Mouse (Mus musculus) limb, embryonic 11.5 days (tissue): ENCODE measurements around the gene Fbxw11. TPM values are rescaled to one million over a fixed set of nuclear protein-coding genes. Genes with fewer than 3 reads are reported as not detected.

Experiments used
- ATAC-seq: fragments of 200-750 bp; cut with Nextera tagmentation; 2 replicates; pipeline ENCODE4 v1.8.0; 2017; ENCODE audit warnings: low read depth; ENCODE audit not compliant: insufficient number of reproducible peaks, low FRiP score, low TSS enrichment
- DNase-seq: peaks from one replicate; pipeline ENCODE4 v3.0.0-alpha.2; 2015; ENCODE audit warnings: low spot score
- H3K27ac ChIP-seq: fragments of 300-500 bp; sonication (generic); replicated peaks from 2 replicates; pipeline ENCODE4 v1.5.1; 2014; ENCODE audit warnings: low read depth, mild to moderate bottlenecking, low read length
- H3K27me3 ChIP-seq: fragments of 300-500 bp; sonication (generic); 2 replicates; pipeline ENCODE4 v1.6.1; 2014; ENCODE audit warnings: mild to moderate bottlenecking, low read length, mixed read lengths; ENCODE audit not compliant: control insufficient read depth, insufficient read depth
- H3K36me3 ChIP-seq: fragments of 300-500 bp; sonication (generic); 2 replicates; pipeline ENCODE4 v1.6.1; 2014; ENCODE audit warnings: mild to moderate bottlenecking, low read length, moderate library complexity, mixed read lengths; ENCODE audit not compliant: control insufficient read depth, insufficient read depth
- H3K4me1 ChIP-seq: fragments of 300-500 bp; sonication (generic); 2 replicates; pipeline ENCODE4 v1.6.1; 2014; ENCODE audit warnings: low read length, mixed read lengths; ENCODE audit not compliant: control insufficient read depth, insufficient read depth
- H3K4me2 ChIP-seq: fragments of 300-500 bp; sonication (generic); 2 replicates; pipeline ENCODE4 v1.6.1; 2014; ENCODE audit warnings: low read depth, mild to moderate bottlenecking, moderate library complexity; ENCODE audit not compliant: severe bottlenecking
- H3K4me3 ChIP-seq: fragments of 300-500 bp; sonication (generic); 2 replicates; pipeline ENCODE4 v1.5.1; 2014; ENCODE audit warnings: low read depth, low read length
- H3K9ac ChIP-seq: fragments of 300-500 bp; sonication (generic); 2 replicates; pipeline ENCODE4 v1.6.1; 2014; ENCODE audit warnings: mild to moderate bottlenecking, low read length
- H3K9me3 ChIP-seq: fragments of 300-500 bp; sonication (generic); 2 replicates; pipeline ENCODE4 v1.6.1; 2016; ENCODE audit warnings: low read length; ENCODE audit not compliant: control insufficient read depth
- WGBS: fragments of 180-500 bp; shearing (Covaris S2); extraction: QIAGEN DNeasy Blood & Tissue Kit; methylation state at CpG from one replicate; pipeline ENCODE4 v1.1.7; 2014; 5-methylcytosine and 5-hydroxymethylcytosine counted together
- polyA plus RNA-seq: library from polyadenylated mRNA; unstranded; fragments of >200 nt; fragmentation: Nextera tagmentation; extraction: Ambion mirVana; gene quantifications from 2 replicates; pipeline ENCODE4 v1.2.1, GENCODE M21; 2014

Gene Fbxw11
- polyA plus RNA-seq, 1 experiment from 2014 or later: 92.6 TPM

- Histone ChIP-seq H3K27me3 (no peaks in the 10 kb centered on the region), H3K4me2 (no peak overlapping the region), H3K27ac (no peak overlapping the region), H3K4me1 (0 out of 2 replicates have a peak, but pooled peaks cover 6% of the 10 kb centered on the region), H3K9me3 (no peaks in the 10 kb centered on the region), H3K4me3 (no peak overlapping the region), H3K9ac (no peak overlapping the region), H3K36me3 (no peaks in the 10 kb centered on the region)
- ATAC-seq: no peak
- WGBS: 58% methylated on average over 2 of the region's 2 CpGs
- no peak for DNase-seq
Measured at GRCm38 (mm10) chr11:32696446-32697090, 54.0 kb downstream of the Fbxw11 start.

- no peaks in the 10 kb centered on the region for H3K9me3 ChIP-seq
- WGBS: 77% methylated on average over 3 of the region's 3 CpGs
- no peaks in the 10 kb centered on the region for H3K27me3 ChIP-seq
- DNase-seq (no peak), ATAC-seq (no peak)
- H3K9ac ChIP-seq: no peak overlapping the region
- H3K27ac ChIP-seq: no peak overlapping the region
- no peak overlapping the region for H3K4me3 ChIP-seq
- H3K4me1 ChIP-seq: 0 out of 2 replicates have a peak, but pooled peaks cover 6% of the 10 kb centered on the region
- H3K36me3 ChIP-seq: no peaks in the 10 kb centered on the region
- H3K4me2 ChIP-seq: no peak overlapping the region
Measured at GRCm38 (mm10) chr11:32697695-32698094, 55.2 kb downstream of the Fbxw11 start.

- Histone ChIP-seq H3K9me3 (no peaks in the 10 kb centered on the region), H3K27me3 (no peaks in the 10 kb centered on the region), H3K27ac (no peak overlapping the region), H3K4me2 (no peak overlapping the region), H3K4me3 (no peak overlapping the region), H3K4me1 (0 out of 2 replicates have a peak, but pooled peaks cover 3% of the 10 kb centered on the region), H3K9ac (no peak overlapping the region), H3K36me3 (no peaks in the 10 kb centered on the region)
- no peak for ATAC-seq
- no peak for DNase-seq
- WGBS: 86% methylated on average over 3 of the region's 3 CpGs
Measured at GRCm38 (mm10) chr11:32699913-32700493, 57.5 kb downstream of the Fbxw11 start.

- Histone ChIP-seq H3K4me3 (no peak overlapping the region), H3K4me1 (no peaks in the 10 kb centered on the region), H3K9ac (no peak overlapping the region), H3K27ac (no peak overlapping the region), H3K27me3 (no peaks in the 10 kb centered on the region), H3K4me2 (no peak overlapping the region), H3K9me3 (no peaks in the 10 kb centered on the region), H3K36me3 (no peaks in the 10 kb centered on the region)
- no peak for ATAC-seq
- 68% methylated on average over 3 of the region's 3 CpGs for WGBS
- DNase-seq: no peak
Measured at GRCm38 (mm10) chr11:32701566-32701965, 59.0 kb downstream of the Fbxw11 start.

GRCm38 (mm10) chr11:32704241-32704890 is 61.8 kb downstream of the Fbxw11 start:
- no peak for ATAC-seq
- no peak overlapping the region for H3K4me3 ChIP-seq

GRCm38 (mm10) chr11:32706406-32706993 is 64.0 kb downstream of the Fbxw11 start:
- 90% methylated on average over 4 of the region's 4 CpGs for WGBS
- Histone ChIP-seq H3K9me3 (no peaks in the 10 kb centered on the region), H3K9ac (no peak overlapping the region), H3K4me3 (no peak overlapping the region), H3K27ac (no peak overlapping the region), H3K27me3 (no peaks in the 10 kb centered on the region), H3K4me2 (no peak overlapping the region), H3K4me1 (no peaks in the 10 kb centered on the region), H3K36me3 (no peaks in the 10 kb centered on the region)
- DNase-seq (no peak), ATAC-seq (no peak)

More at GRCm38 (mm10) chr11:32704241-32704890, 61.8 kb downstream of the Fbxw11 start:
- no peaks in the 10 kb centered on the region for H3K4me1 ChIP-seq
- H3K27me3 ChIP-seq: no peaks in the 10 kb centered on the region
- 97% methylated on average over 6 of the region's 6 CpGs for WGBS
- DNase-seq: no peak
- no peaks in the 10 kb centered on the region for H3K9me3 ChIP-seq
- no peak overlapping the region for H3K27ac ChIP-seq
- H3K9ac ChIP-seq: no peak overlapping the region
- no peak overlapping the region for H3K4me2 ChIP-seq
- no peaks in the 10 kb centered on the region for H3K36me3 ChIP-seq

- no peak for ATAC-seq
- 64% methylated on average over 3 of the region's 3 CpGs for WGBS
- Histone ChIP-seq H3K4me1 (no peaks in the 10 kb centered on the region), H3K4me3 (no peak overlapping the region), H3K4me2 (no peak overlapping the region), H3K9ac (no peak overlapping the region), H3K36me3 (0 out of 2 replicates have a peak, but pooled peaks cover 2% of the 10 kb centered on the region), H3K27me3 (no peaks in the 10 kb centered on the region), H3K9me3 (no peaks in the 10 kb centered on the region), H3K27ac (no peak overlapping the region)
- DNase-seq: no peak
Measured at GRCm38 (mm10) chr11:32707481-32707880, 65.0 kb downstream of the Fbxw11 start.

- Histone ChIP-seq H3K27ac (no peak overlapping the region), H3K9ac (no peak overlapping the region), H3K4me3 (no peak overlapping the region), H3K9me3 (no peaks in the 10 kb centered on the region), H3K27me3 (no peaks in the 10 kb centered on the region), H3K36me3 (0 out of 2 replicates have a peak, but pooled peaks cover 2% of the 10 kb centered on the region), H3K4me2 (no peak overlapping the region), H3K4me1 (no peaks in the 10 kb centered on the region)
- WGBS: 86% methylated on average over 14 of the region's 14 CpGs
- DNase-seq (no peak), ATAC-seq (no peak)
Measured at GRCm38 (mm10) chr11:32708739-32709501, 66.4 kb downstream of the Fbxw11 start.
